ENCODE assay signal across 23 mouse cellular contexts in the genomic region with DNA sequence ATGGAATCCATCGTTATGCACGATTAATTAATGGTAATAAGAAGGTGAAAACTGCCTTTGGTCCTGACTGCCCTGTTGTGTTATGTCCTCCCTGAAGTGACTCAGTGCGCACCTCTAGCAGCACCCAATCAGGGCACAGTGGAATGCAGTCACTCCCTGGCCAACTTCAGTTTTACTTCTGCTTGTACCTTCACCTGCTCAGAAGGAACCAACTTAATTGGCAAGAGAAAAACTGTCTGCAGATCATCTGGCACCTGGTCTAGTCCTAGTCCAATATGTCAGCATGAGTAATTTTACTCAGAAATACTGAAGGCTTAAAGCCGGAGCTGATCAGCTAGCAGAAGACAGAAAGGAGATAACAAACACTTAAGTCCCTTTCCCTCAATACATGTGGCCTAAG. TPM values are rescaled to one million over a fixed set of nuclear protein-coding genes. Genes with fewer than 3 reads are reported as not detected.
"Had no signal": no experiment of that assay in that cellular context is flagged by ENCODE, and none has a peak within 500 bp of the region (broad histone marks: within the 10 kb centered on the region; RNA-seq: fewer than 3 reads in every experiment).

No protein-coding gene starts in this region.

- ATAC-seq: intestine, postnatal 0 days had no signal

- H3K9ac ChIP-seq: limb, embryonic 12.5 days; limb, embryonic 15.5 days; liver, embryonic 15.5 days; neural tube, embryonic 12.5 days; neural tube, embryonic 15.5 days had no signal

- H3K4me1 ChIP-seq: limb, embryonic 12.5 days; limb, embryonic 15.5 days; liver, embryonic 15.5 days; neural tube, embryonic 12.5 days; neural tube, embryonic 15.5 days had no signal

- H3K9me3 ChIP-seq: limb, embryonic 12.5 days; limb, embryonic 15.5 days; liver, embryonic 15.5 days; neural tube, embryonic 12.5 days; neural tube, embryonic 15.5 days had no signal

- H3K27ac ChIP-seq: limb, embryonic 12.5 days; limb, embryonic 15.5 days; liver, embryonic 15.5 days; neural tube, embryonic 12.5 days; neural tube, embryonic 15.5 days had no signal

- H3K4me3 ChIP-seq: limb, embryonic 12.5 days; limb, embryonic 15.5 days; liver, embryonic 15.5 days; neural tube, embryonic 12.5 days; neural tube, embryonic 15.5 days had no signal

- H3K27me3 ChIP-seq: limb, embryonic 12.5 days; limb, embryonic 15.5 days; liver, embryonic 15.5 days; neural tube, embryonic 12.5 days; neural tube, embryonic 15.5 days had no signal

- DNase-seq: kidney, adult 2 months; kidney, postnatal 10 days; kidney, postnatal 36 days; layer of hippocampus, postnatal 36 days; left cerebral cortex, postnatal 4 days; lung, adult 2 months; lung, postnatal 14 days; lung, postnatal 4 days; midbrain, embryonic 14.5 days; right cerebral cortex, adult 18-20 months; right cerebral cortex, postnatal 14 days; right cerebral cortex, postnatal 4 days had no signal

- H3K36me3 ChIP-seq: limb, embryonic 12.5 days; limb, embryonic 15.5 days; liver, embryonic 15.5 days; neural tube, embryonic 12.5 days; neural tube, embryonic 15.5 days had no signal

- H3K4me2 ChIP-seq: limb, embryonic 12.5 days; limb, embryonic 15.5 days; liver, embryonic 11.5 days; liver, embryonic 15.5 days; midbrain, embryonic 11.5 days; neural tube, embryonic 12.5 days; neural tube, embryonic 15.5 days had no signal

RNA-seq across cellular contexts. Expression of gene Sell, which starts 8.7 kb away (rescaled TPM):
- polyA plus RNA-seq: limb, embryonic 12.5 days; midbrain, embryonic 11.5 days; midbrain, postnatal 0 days had no signal

RNA-seq across cellular contexts. Expression of gene Sele, which starts 22.4 kb away (rescaled TPM):
- polyA plus RNA-seq: kidney, embryonic 14.5 days; liver, embryonic 15.5 days; lung, embryonic 16.5 days; midbrain, embryonic 11.5 days; midbrain, embryonic 14.5 days; midbrain, postnatal 0 days; neural tube, embryonic 12.5 days; neural tube, embryonic 15.5 days had no signal

RNA-seq across cellular contexts. Expression of gene Selp, which starts 44.6 kb away (rescaled TPM):
- polyA plus RNA-seq: limb, embryonic 12.5 days; midbrain, embryonic 11.5 days; midbrain, embryonic 14.5 days; midbrain, postnatal 0 days; neural tube, embryonic 12.5 days; neural tube, embryonic 15.5 days had no signal
